Mouse (Mus musculus): Measurements from ENCODE around the gene Wdr54. TPM values are rescaled to one million over a fixed set of nuclear protein-coding genes. Genes with fewer than 3 reads are reported as not detected.

Wdr54 gene
- total RNA-seq, 1 experiment from 2014 or later, result 0.20 TPM

GRCm38 (mm10) chr6:83136881-83137575 is 19.2 kb downstream of the Wdr54 start:
- ATAC-seq (replicated peaks in 1 of 2; ENCODE audit: insufficient read depth in 1 of 2, low FRiP score in 2 of 2, low TSS enrichment in 1 of 2, low read depth in 1 of 2, poor library complexity in 2 of 2, severe bottlenecking in 2 of 2), result peak; percentile 30 to 44; a peak in 3 of 4 replicates

- no peak for ATAC-seq (replicated peaks in 1 of 2; ENCODE audit: insufficient read depth in 1 of 2, low FRiP score in 2 of 2, low TSS enrichment in 1 of 2, low read depth in 1 of 2, poor library complexity in 2 of 2, severe bottlenecking in 2 of 2)
Measured at GRCm38 (mm10) chr6:83136291-83136880, 19.8 kb downstream of the Wdr54 start.

- no peak for ATAC-seq (replicated peaks in 1 of 2; ENCODE audit: insufficient read depth in 1 of 2, low FRiP score in 2 of 2, low TSS enrichment in 1 of 2, low read depth in 1 of 2, poor library complexity in 2 of 2, severe bottlenecking in 2 of 2)
Measured at GRCm38 (mm10) chr6:83135571-83136161, 20.5 kb downstream of the Wdr54 start.

- no peak; a peak in 1 of 4 replicates for ATAC-seq (replicated peaks in 1 of 2; ENCODE audit: insufficient read depth in 1 of 2, low FRiP score in 2 of 2, low TSS enrichment in 1 of 2, low read depth in 1 of 2, poor library complexity in 2 of 2, severe bottlenecking in 2 of 2)
Measured at GRCm38 (mm10) chr6:83134951-83135513, 21.2 kb downstream of the Wdr54 start, which contains the start of gene Rtkn. TSS of gene Rtkn (plus strand) at chr6:83135463.

GRCm38 (mm10) chr6:83134226-83134625 is 22.0 kb downstream of the Wdr54 start:
- ATAC-seq (replicated peaks in 1 of 2; ENCODE audit: insufficient read depth in 1 of 2, low FRiP score in 2 of 2, low TSS enrichment in 1 of 2, low read depth in 1 of 2, poor library complexity in 2 of 2, severe bottlenecking in 2 of 2), result no peak

GRCm38 (mm10) chr6:83132176-83132919 is 23.8 kb downstream of the Wdr54 start:
- ATAC-seq (replicated peaks in 1 of 2; ENCODE audit: insufficient read depth in 1 of 2, low FRiP score in 2 of 2, low TSS enrichment in 1 of 2, low read depth in 1 of 2, poor library complexity in 2 of 2, severe bottlenecking in 2 of 2), result no peak

GRCm38 (mm10) chr6:83131469-83132034 is 24.6 kb downstream of the Wdr54 start:
- ATAC-seq (replicated peaks in 1 of 2; ENCODE audit: insufficient read depth in 1 of 2, low FRiP score in 2 of 2, low TSS enrichment in 1 of 2, low read depth in 1 of 2, poor library complexity in 2 of 2, severe bottlenecking in 2 of 2), result peak; percentile 47 to 68; a peak in 3 of 4 replicates

GRCm38 (mm10) chr6:83127419-83127818 is 28.8 kb downstream of the Wdr54 start:
- no peak for ATAC-seq (replicated peaks in 1 of 2; ENCODE audit: insufficient read depth in 1 of 2, low FRiP score in 2 of 2, low TSS enrichment in 1 of 2, low read depth in 1 of 2, poor library complexity in 2 of 2, severe bottlenecking in 2 of 2)

- ATAC-seq (replicated peaks in 1 of 2; ENCODE audit: insufficient read depth in 1 of 2, low FRiP score in 2 of 2, low TSS enrichment in 1 of 2, low read depth in 1 of 2, poor library complexity in 2 of 2, severe bottlenecking in 2 of 2), result no peak
Measured at GRCm38 (mm10) chr6:83125331-83125730, 30.9 kb downstream of the Wdr54 start, which contains the start of gene Ino80b. TSS of gene Ino80b (minus strand) at chr6:83125431.

- peak; percentile 28 to 63; a peak in 3 of 4 replicates for ATAC-seq (replicated peaks in 1 of 2; ENCODE audit: insufficient read depth in 1 of 2, low FRiP score in 2 of 2, low TSS enrichment in 1 of 2, low read depth in 1 of 2, poor library complexity in 2 of 2, severe bottlenecking in 2 of 2)
Measured at GRCm38 (mm10) chr6:83124851-83125312, 31.3 kb downstream of the Wdr54 start.

- ATAC-seq (replicated peaks in 1 of 2; ENCODE audit: insufficient read depth in 1 of 2, low FRiP score in 2 of 2, low TSS enrichment in 1 of 2, low read depth in 1 of 2, poor library complexity in 2 of 2, severe bottlenecking in 2 of 2), result no peak
Measured at GRCm38 (mm10) chr6:83122961-83123360, 33.2 kb downstream of the Wdr54 start.

GRCm38 (mm10) chr6:83121863-83122710 is 34.1 kb downstream of the Wdr54 start:
- peak in 1 of 2 experiments; percentile 4; a peak in 1 of 4 replicates for ATAC-seq (replicated peaks in 1 of 2; ENCODE audit: insufficient read depth in 1 of 2, low FRiP score in 2 of 2, low TSS enrichment in 1 of 2, low read depth in 1 of 2, poor library complexity in 2 of 2, severe bottlenecking in 2 of 2)

- ATAC-seq (replicated peaks in 1 of 2; ENCODE audit: insufficient read depth in 1 of 2, low FRiP score in 2 of 2, low TSS enrichment in 1 of 2, low read depth in 1 of 2, poor library complexity in 2 of 2, severe bottlenecking in 2 of 2), result peak; percentile 84 to 89
Measured at GRCm38 (mm10) chr6:83120930-83121862, 35.0 kb downstream of the Wdr54 start, which contains the start of gene Wbp1. TSS of gene Wbp1 (minus strand) at chr6:83121559.

- no peak for ATAC-seq (replicated peaks in 1 of 2; ENCODE audit: insufficient read depth in 1 of 2, low FRiP score in 2 of 2, low TSS enrichment in 1 of 2, low read depth in 1 of 2, poor library complexity in 2 of 2, severe bottlenecking in 2 of 2)
Measured at GRCm38 (mm10) chr6:83119734-83120051, 36.5 kb downstream of the Wdr54 start.
